Mouse (Mus musculus): ENCODE measurements around the gene Sf3b2. TPM values are rescaled to one million over a fixed set of nuclear protein-coding genes. Genes with fewer than 3 reads are reported as not detected.

Gene Sf3b2
- 37.2 and 66.7 TPM in 2 replicates for polyA plus RNA-seq (2012; rRNA removed)

GRCm38 (mm10) chr19:5294972-5295735 lies at the start of gene Sf3b2:
Sf3b2 (minus strand) TSS chr19:5295455.
- peak within 1 kb of the TSS; percentile 42; the same call in 1 of the 2 replicates for H3K27ac ChIP-seq (ENCODE audit: insufficient read depth, low read depth, low read length)
- H3K4me1 ChIP-seq (ENCODE audit: control insufficient read depth, insufficient read depth, insufficient read length, low read length): peaks cover 6% of the 10 kb centered on the region; the same call in 1 of the 2 replicates
- H3K4me3 ChIP-seq (ENCODE audit: low read depth, low read length): peak within 1 kb of the TSS; percentile 91
- TF ChIP-seq CTCF (IDR thresholded peaks at IDR 0.05; ENCODE audit: extremely low read depth, insufficient read length, insufficient replicate concordance, low read depth, low read length) (peak; percentile 86), POLR2A (IDR thresholded peaks at IDR 0.05; ENCODE audit: low read depth, low read length) (peak; percentile 78)
- no peaks in the 10 kb centered on the region for H3K27me3 ChIP-seq (ENCODE audit: control insufficient read depth, insufficient read depth, low read length)
- under 1% methylated on average over 46 of the region's 46 CpGs for WGBS
- H3K36me3 ChIP-seq (ENCODE audit: control insufficient read depth, insufficient read depth, low read length): peaks cover 24% of the 10 kb centered on the region

- H3K36me3 ChIP-seq (ENCODE audit: control insufficient read depth, insufficient read depth, low read length): no peaks in the 10 kb centered on the region
- H3K27ac ChIP-seq (ENCODE audit: insufficient read depth, low read depth, low read length): no peak overlapping the region
- no peaks in the 10 kb centered on the region for H3K27me3 ChIP-seq (ENCODE audit: control insufficient read depth, insufficient read depth, low read length)
- TF ChIP-seq CTCF (IDR thresholded peaks at IDR 0.05; ENCODE audit: extremely low read depth, insufficient read length, insufficient replicate concordance, low read depth, low read length): no peak
- TF ChIP-seq POLR2A (IDR thresholded peaks at IDR 0.05; ENCODE audit: low read depth, low read length): no peak
- H3K4me3 ChIP-seq (ENCODE audit: low read depth, low read length): no peak overlapping the region
- no peaks in the 10 kb centered on the region for H3K4me1 ChIP-seq (ENCODE audit: control insufficient read depth, insufficient read depth, insufficient read length, low read length)
- WGBS: 84% methylated on average over 7 of the region's 7 CpGs
Observed at GRCm38 (mm10) chr19:5341360-5341759, 46.1 kb upstream of the Sf3b2 start.

GRCm38 (mm10) chr19:5337975-5338374 lies 42.7 kb upstream of the Sf3b2 start:
- Histone ChIP-seq H3K27me3 (ENCODE audit: control insufficient read depth, insufficient read depth, low read length) (no peaks in the 10 kb centered on the region), H3K4me1 (ENCODE audit: control insufficient read depth, insufficient read depth, insufficient read length, low read length) (no peaks in the 10 kb centered on the region), H3K4me3 (ENCODE audit: low read depth, low read length) (no peak overlapping the region), H3K27ac (ENCODE audit: insufficient read depth, low read depth, low read length) (no peak overlapping the region), H3K36me3 (ENCODE audit: control insufficient read depth, insufficient read depth, low read length) (no peaks in the 10 kb centered on the region)
- peak; percentile 85; the same call in 1 of the 2 replicates for TF ChIP-seq CTCF (IDR thresholded peaks at IDR 0.05; ENCODE audit: extremely low read depth, insufficient read length, insufficient replicate concordance, low read depth, low read length)
- TF ChIP-seq POLR2A (IDR thresholded peaks at IDR 0.05; ENCODE audit: low read depth, low read length): no peak
- 13% methylated on average over 5 of the region's 5 CpGs for WGBS

- TF ChIP-seq POLR2A (IDR thresholded peaks at IDR 0.05; ENCODE audit: low read depth, low read length) (no peak), CTCF (IDR thresholded peaks at IDR 0.05; ENCODE audit: extremely low read depth, insufficient read length, insufficient replicate concordance, low read depth, low read length) (no peak)
- H3K27ac ChIP-seq (ENCODE audit: insufficient read depth, low read depth, low read length): no peak within 1 kb of the TSS
- no peaks in the 10 kb centered on the region for H3K36me3 ChIP-seq (ENCODE audit: control insufficient read depth, insufficient read depth, low read length)
- no peaks in the 10 kb centered on the region for H3K27me3 ChIP-seq (ENCODE audit: control insufficient read depth, insufficient read depth, low read length)
- WGBS: 90% methylated on average over 6 of the region's 6 CpGs
- H3K4me3 ChIP-seq (ENCODE audit: low read depth, low read length): no peak within 1 kb of the TSS
- H3K4me1 ChIP-seq (ENCODE audit: control insufficient read depth, insufficient read depth, insufficient read length, low read length): no peaks in the 10 kb centered on the region
Observed at GRCm38 (mm10) chr19:5335441-5335840, 40.2 kb upstream of the Sf3b2 start, which contains the start of gene Catsper1. Catsper1 (plus strand) TSS chr19:5335741.

GRCm38 (mm10) chr19:5334741-5335140 lies 39.5 kb upstream of the Sf3b2 start:
- H3K4me3 ChIP-seq (ENCODE audit: low read depth, low read length): no peak overlapping the region
- no peaks in the 10 kb centered on the region for H3K27me3 ChIP-seq (ENCODE audit: control insufficient read depth, insufficient read depth, low read length)
- no peaks in the 10 kb centered on the region for H3K36me3 ChIP-seq (ENCODE audit: control insufficient read depth, insufficient read depth, low read length)
- no peak for TF ChIP-seq CTCF (IDR thresholded peaks at IDR 0.05; ENCODE audit: extremely low read depth, insufficient read length, insufficient replicate concordance, low read depth, low read length)
- no peak for TF ChIP-seq POLR2A (IDR thresholded peaks at IDR 0.05; ENCODE audit: low read depth, low read length)
- no peak overlapping the region for H3K27ac ChIP-seq (ENCODE audit: insufficient read depth, low read depth, low read length)
- H3K4me1 ChIP-seq (ENCODE audit: control insufficient read depth, insufficient read depth, insufficient read length, low read length): no peaks in the 10 kb centered on the region
- WGBS: 78% methylated on average over 5 of the region's 5 CpGs

GRCm38 (mm10) chr19:5327970-5328369 lies 32.7 kb upstream of the Sf3b2 start:
- no peaks in the 10 kb centered on the region for H3K4me1 ChIP-seq (ENCODE audit: control insufficient read depth, insufficient read depth, insufficient read length, low read length)
- no peak for TF ChIP-seq CTCF (IDR thresholded peaks at IDR 0.05; ENCODE audit: extremely low read depth, insufficient read length, insufficient replicate concordance, low read depth, low read length)
- no peak for TF ChIP-seq POLR2A (IDR thresholded peaks at IDR 0.05; ENCODE audit: low read depth, low read length)
- no peaks in the 10 kb centered on the region for H3K27me3 ChIP-seq (ENCODE audit: control insufficient read depth, insufficient read depth, low read length)
- H3K36me3 ChIP-seq (ENCODE audit: control insufficient read depth, insufficient read depth, low read length): no peaks in the 10 kb centered on the region
- no peak overlapping the region for H3K27ac ChIP-seq (ENCODE audit: insufficient read depth, low read depth, low read length)
- H3K4me3 ChIP-seq (ENCODE audit: low read depth, low read length): no peak overlapping the region
- 64% methylated on average over 19 of the region's 19 CpGs for WGBS

GRCm38 (mm10) chr19:5323801-5324200 lies 28.5 kb upstream of the Sf3b2 start:
- TF ChIP-seq CTCF (IDR thresholded peaks at IDR 0.05; ENCODE audit: extremely low read depth, insufficient read length, insufficient replicate concordance, low read depth, low read length) (no peak), POLR2A (IDR thresholded peaks at IDR 0.05; ENCODE audit: low read depth, low read length) (no peak)
- 15% methylated on average over 17 of the region's 17 CpGs for WGBS
- H3K36me3 ChIP-seq (ENCODE audit: control insufficient read depth, insufficient read depth, low read length): no peaks in the 10 kb centered on the region
- no peak overlapping the region for H3K27ac ChIP-seq (ENCODE audit: insufficient read depth, low read depth, low read length)
- H3K4me3 ChIP-seq (ENCODE audit: low read depth, low read length): peak overlapping the region; percentile 24
- H3K27me3 ChIP-seq (ENCODE audit: control insufficient read depth, insufficient read depth, low read length): no peaks in the 10 kb centered on the region
- no peaks in the 10 kb centered on the region for H3K4me1 ChIP-seq (ENCODE audit: control insufficient read depth, insufficient read depth, insufficient read length, low read length)
